Mouse (Mus musculus) MEL (cell line): Measurements from ENCODE around the gene Abca5. TPM values are rescaled to one million over a fixed set of nuclear protein-coding genes. Genes with fewer than 3 reads are reported as not detected.
A peak's percentile ranks its signal among the peaks of the same experiment; 100 is the strongest.

Experiments used
- DNase-seq: peaks from one replicate; pipeline ENCODE4 v3.0.0; 2011; ENCODE audit warnings: low read depth, low spot score
- H3K27ac ChIP-seq: 2 replicates; pipeline ENCODE4 v1.5.1; 2012; ENCODE audit warnings: low read depth, mild to moderate bottlenecking, control low read depth, low read length, moderate library complexity; ENCODE audit not compliant: control insufficient read depth
- H3K27me3 ChIP-seq, 2 experiments: fragments of 150-350 bp in 1 of 2; sonication (generic) in 1 of 2; 2 replicates each; pipeline ENCODE4 v1.6.1; 2012; ENCODE audit warnings: low read length in 2 of 2, mild to moderate bottlenecking in 2 of 2, improper control_type of control experiment in 1 of 2, moderate library complexity in 1 of 2; ENCODE audit not compliant: insufficient read depth in 2 of 2, control insufficient read depth in 1 of 2
- H3K36me3 ChIP-seq, 2 experiments: 2 replicates each; pipeline ENCODE4 v1.6.1; 2012 to 2014; ENCODE audit warnings: low read length in 2 of 2, improper control_type of control experiment in 1 of 2, inconsistent platforms in 1 of 2, mild to moderate bottlenecking in 1 of 2; ENCODE audit not compliant: insufficient read depth in 2 of 2, control insufficient read depth in 1 of 2
- H3K4me1 ChIP-seq, 2 experiments: fragments of 150-350 bp in 1 of 2; sonication (generic) in 1 of 2; 2 replicates each; pipeline ENCODE4 v1.6.1; 2012; ENCODE audit warnings: low read length in 2 of 2, improper control_type of control experiment in 1 of 2, mild to moderate bottlenecking in 1 of 2; ENCODE audit not compliant: insufficient read depth in 2 of 2, control insufficient read depth in 1 of 2
- H3K4me3 ChIP-seq, 2 experiments: fragments of 150-350 bp in 1 of 2; sonication (generic) in 1 of 2; 2 replicates each; pipeline ENCODE4 v1.5.1; 2012; ENCODE audit warnings: low read depth in 2 of 2, low read length in 2 of 2, mild to moderate bottlenecking in 2 of 2, moderate library complexity in 2 of 2, control low read depth in 1 of 2, improper control_type of control experiment in 1 of 2; ENCODE audit not compliant: control insufficient read depth in 1 of 2, insufficient read depth in 1 of 2
- H3K79me2 ChIP-seq: 2 replicates; pipeline ENCODE4 v1.6.1; 2012; ENCODE audit warnings: mild to moderate bottlenecking, low read length, moderate library complexity; ENCODE audit not compliant: control insufficient read depth, poor library complexity, insufficient read depth
- H3K9ac ChIP-seq: 2 replicates; pipeline ENCODE4 v1.6.1; 2012; ENCODE audit warnings: low read depth, mild to moderate bottlenecking, control low read depth, low read length, moderate library complexity; ENCODE audit not compliant: control insufficient read depth, poor library complexity, severe bottlenecking
- H3K9me3 ChIP-seq: fragments of 150-350 bp; sonication (generic); replicated peaks from 2 replicates; pipeline ENCODE4 v1.6.1; 2012; ENCODE audit warnings: mild to moderate bottlenecking, low read length, improper control_type of control experiment, moderate library complexity; ENCODE audit not compliant: insufficient read depth
- CHD2 ChIP-seq: IDR thresholded peaks from 2 replicates; pipeline ENCODE4 v1.6.1; 2011; ENCODE audit warnings: low read length, improper control_type of control experiment
- E2F4 ChIP-seq: IDR thresholded peaks from 2 replicates; pipeline ENCODE4 v1.6.1; 2011; ENCODE audit warnings: low read depth, low read length, improper control_type of control experiment, borderline replicate concordance
- ELF1 ChIP-seq: IDR thresholded peaks from 2 replicates; pipeline ENCODE4 v1.6.1; 2014; ENCODE audit warnings: low read depth, mild to moderate bottlenecking, inconsistent platforms, low read length, improper control_type of control experiment, moderate library complexity
- EP300 ChIP-seq, 2 experiments: IDR thresholded peaks; 2 replicates each; pipeline ENCODE4 v1.6.1; 2011; ENCODE audit warnings: improper control_type of control experiment in 2 of 2, low read length in 2 of 2, low read depth in 1 of 2, mild to moderate bottlenecking in 1 of 2
- ETS1 ChIP-seq: IDR thresholded peaks from 2 replicates; pipeline ENCODE4 v1.6.1; 2012; ENCODE audit warnings: low read depth, mild to moderate bottlenecking, inconsistent platforms, low read length, improper control_type of control experiment, moderate library complexity
- GATA1 ChIP-seq: IDR thresholded peaks from 2 replicates; pipeline ENCODE4 v1.6.1; 2011; ENCODE audit warnings: low read depth, low read length, improper control_type of control experiment
- HCFC1 ChIP-seq: IDR thresholded peaks from 2 replicates; pipeline ENCODE4 v1.6.1; 2012; ENCODE audit warnings: low read depth, mild to moderate bottlenecking, inconsistent platforms, low read length, improper control_type of control experiment, moderate library complexity
- JUND ChIP-seq: IDR thresholded peaks from 2 replicates; pipeline ENCODE4 v1.6.1; 2011; ENCODE audit warnings: low read depth, mild to moderate bottlenecking, improper control_type of control experiment, low read length
- MAFK ChIP-seq: IDR thresholded peaks from 2 replicates; pipeline ENCODE4 v1.6.1; 2011; ENCODE audit warnings: low read depth, mild to moderate bottlenecking, low read length, improper control_type of control experiment, borderline replicate concordance
- MEF2A ChIP-seq: IDR thresholded peaks from 2 replicates; pipeline ENCODE4 v1.6.1; 2014; ENCODE audit warnings: low read depth, mild to moderate bottlenecking, inconsistent platforms, low read length, improper control_type of control experiment; ENCODE audit not compliant: poor library complexity, insufficient replicate concordance, severe bottlenecking; ENCODE audit errors: extremely low read depth
- MYC ChIP-seq: IDR thresholded peaks from 2 replicates; pipeline ENCODE4 v1.6.1; 2011; ENCODE audit warnings: low read depth, mild to moderate bottlenecking, low read length, improper control_type of control experiment, moderate library complexity
- NELFE ChIP-seq: IDR thresholded peaks from 2 replicates; pipeline ENCODE4 v1.6.1; 2011; ENCODE audit warnings: low read depth, low read length, improper control_type of control experiment
- NRF1 ChIP-seq: IDR thresholded peaks from 2 replicates; pipeline ENCODE4 v1.6.1; 2014; ENCODE audit warnings: low read depth, mild to moderate bottlenecking, inconsistent platforms, low read length, improper control_type of control experiment, moderate library complexity; ENCODE audit not compliant: poor library complexity, insufficient read depth, severe bottlenecking
- POLR2A ChIP-seq, 2 experiments: IDR thresholded peaks; 2 replicates each; pipeline ENCODE4 v1.6.1; 2011 to 2012; ENCODE audit warnings: low read length in 2 of 2, mild to moderate bottlenecking in 2 of 2, control low read depth in 1 of 2, improper control_type of control experiment in 1 of 2, low read depth in 1 of 2, moderate library complexity in 1 of 2; ENCODE audit not compliant: control insufficient read depth in 1 of 2, insufficient read depth in 1 of 2, poor library complexity in 1 of 2
- POLR2AphosphoS5 ChIP-seq: IDR thresholded peaks from 2 replicates; pipeline ENCODE4 v1.6.1; 2012; ENCODE audit warnings: low read depth, borderline replicate concordance, mild to moderate bottlenecking, inconsistent platforms, low read length, moderate library complexity, mixed read lengths
- RAD21 ChIP-seq: IDR thresholded peaks from 2 replicates; pipeline ENCODE4 v1.6.1; 2011; ENCODE audit warnings: mild to moderate bottlenecking, low read depth, low read length, improper control_type of control experiment
- SMC3 ChIP-seq: IDR thresholded peaks from 2 replicates; pipeline ENCODE4 v1.6.1; 2011; ENCODE audit warnings: low read depth, low read length, improper control_type of control experiment
- TCF12 ChIP-seq: IDR thresholded peaks from 2 replicates; pipeline ENCODE4 v1.6.1; 2014; ENCODE audit warnings: low read depth, mild to moderate bottlenecking, inconsistent platforms, low read length, improper control_type of control experiment, moderate library complexity
- ZC3H11A ChIP-seq: IDR thresholded peaks from 2 replicates; pipeline ENCODE4 v1.6.1; 2012; ENCODE audit warnings: low read depth, mild to moderate bottlenecking, inconsistent platforms, low read length, improper control_type of control experiment
- polyA plus RNA-seq, 2 experiments: library from polyadenylated mRNA; stranded (reverse) in 1 of 2; unstranded in 1 of 2; fragments of >175 nt in 1 of 2; fragments of >200 nt in 1 of 2; gene quantifications; 2 replicates each; pipeline versions ENCODE4 v1.2.1 to v1.2.4; 2012; ENCODE audit warnings: low replicate concordance in 2 of 2, low read depth in 1 of 2; ENCODE audit not compliant: insufficient read length in 2 of 2, insufficient read depth in 1 of 2, missing spikeins in 1 of 2
- total RNA-seq: library from RNA; depleted of rRNA; stranded (reverse); fragments of 300-350 nt; gene quantifications from 2 replicates; pipeline ENCODE4 v1.2.3, GENCODE M21; 2012; rRNA removed

Gene Abca5
- total RNA-seq (0.33 and 0.35 TPM in 2 replicates), polyA plus RNA-seq (under 1 TPM in 1 of 2 experiments, not detected in 1; 0.78 TPM)

GRCm38 (mm10) chr11:110337289-110338245 lies at the start of gene Abca5:
Abca5 (minus strand) TSS chr11:110337716.
- peak within 1 kb of the TSS; percentile 80 to 97 for H3K4me3 ChIP-seq
- DNase-seq = peak; percentile 93
- no peaks in the 10 kb centered on the region for H3K9me3 ChIP-seq
- H3K4me1 ChIP-seq = no peaks in the 10 kb centered on the region; a peak in 1 of 4 replicates
- H3K27me3 ChIP-seq = peaks cover 0 to 6% of the 10 kb centered on the region in 2 experiments; a peak in 2 of 4 replicates
- H3K79me2 ChIP-seq = no peaks in the 10 kb centered on the region
- H3K36me3 ChIP-seq = peaks cover 0 to 4% of the 10 kb centered on the region in 2 experiments; a peak in 1 of 4 replicates
- no peak within 1 kb of the TSS for H3K27ac ChIP-seq
- H3K9ac ChIP-seq = peak within 1 kb of the TSS; percentile 60
- TF ChIP-seq ELF1 (0 out of 2 replicates have a peak, but pooled peaks have one; percentile 19), NELFE (peak; percentile 38; the same call in 1 of the 2 replicates), NRF1 (peak; percentile 70), HCFC1 (no peak), POLR2A (IDR thresholded peaks at IDR 0.05; ENCODE audit: control insufficient read depth in 1 of 2, insufficient read depth in 1 of 2, low read depth in 1 of 2, low read length in 2 of 2, poor library complexity in 1 of 2) (peak in 1 of 2 experiments; percentile 53; a peak in 1 of 4 replicates), MAFK (no peak)

- no peak for DNase-seq
- TF ChIP-seq GATA1 = no peak
- TF ChIP-seq EP300 (IDR thresholded peaks at IDR 0.05; ENCODE audit: low read depth in 1 of 2, low read length in 2 of 2) = no peak
- no peak for TF ChIP-seq CHD2
- no peak for TF ChIP-seq MEF2A
- TF ChIP-seq TCF12 = no peak
- no peak for TF ChIP-seq MYC
- TF ChIP-seq E2F4 = no peak
- TF ChIP-seq ZC3H11A = no peak
- no peak for TF ChIP-seq ETS1
- TF ChIP-seq POLR2AphosphoS5 = no peak
- TF ChIP-seq SMC3 = no peak
- no peak for TF ChIP-seq JUND
- TF ChIP-seq MAFK = no peak
- TF ChIP-seq RAD21 = no peak
- TF ChIP-seq, all 39 proteins: peak for 0
These were observed 48.0 kb upstream of the Abca5 start for GRCm38 (mm10) chr11:110385487-110385886.

More at GRCm38 (mm10) chr11:110385487-110385886, 48.0 kb upstream of the Abca5 start:
- Histone ChIP-seq H3K36me3 (no peaks in the 10 kb centered on the region), H3K4me3 (no peak overlapping the region), H3K9me3 (no peaks in the 10 kb centered on the region), H3K79me2 (no peaks in the 10 kb centered on the region), H3K27ac (no peak overlapping the region), H3K9ac (no peak overlapping the region), H3K4me1 (no peaks in the 10 kb centered on the region), H3K27me3 (peaks cover 0 to 1% of the 10 kb centered on the region in 2 experiments; a peak in 1 of 4 replicates)
